Mouse (Mus musculus) adrenal gland, postnatal 25 days (tissue): ENCODE measurements at regions not wholly inside any gene's neighbourhood (a gene's known extent, or its start where the extent isn't known, plus 50 kb on each side); places are given as distances from the start of the nearest gene placed in this dataset.
"Not testable (repeated sequence)": the region's sequence is repeated elsewhere in the genome, so short reads cannot be mapped to it uniquely, and the experiment has no call there.

Source experiments
- DNase-seq: peaks from one replicate; pipeline ENCODE4 v3.0.0; 2021; ENCODE audit warnings: mixed read lengths

DNA sequence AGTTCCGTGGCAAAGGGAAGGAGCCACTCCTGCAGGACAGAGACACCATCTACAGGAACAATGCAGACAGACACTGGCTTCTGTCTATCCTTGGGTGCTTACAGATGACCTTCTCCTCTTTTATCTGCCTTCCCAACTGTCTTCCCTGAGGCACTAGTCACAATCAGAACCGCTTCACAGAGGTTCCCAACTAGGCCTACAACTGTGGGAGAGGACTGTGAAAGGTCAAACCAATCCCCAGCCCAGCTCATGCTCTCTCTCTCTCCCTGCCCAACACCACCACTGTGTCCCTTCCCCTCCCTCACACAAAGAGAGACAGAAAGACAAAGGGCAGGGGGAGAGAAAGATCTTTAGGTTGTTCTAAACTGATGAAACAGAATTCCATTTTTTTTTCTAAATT, 61.3 kb downstream of the Tmem17 start:
- no peak for DNase-seq

DNA sequence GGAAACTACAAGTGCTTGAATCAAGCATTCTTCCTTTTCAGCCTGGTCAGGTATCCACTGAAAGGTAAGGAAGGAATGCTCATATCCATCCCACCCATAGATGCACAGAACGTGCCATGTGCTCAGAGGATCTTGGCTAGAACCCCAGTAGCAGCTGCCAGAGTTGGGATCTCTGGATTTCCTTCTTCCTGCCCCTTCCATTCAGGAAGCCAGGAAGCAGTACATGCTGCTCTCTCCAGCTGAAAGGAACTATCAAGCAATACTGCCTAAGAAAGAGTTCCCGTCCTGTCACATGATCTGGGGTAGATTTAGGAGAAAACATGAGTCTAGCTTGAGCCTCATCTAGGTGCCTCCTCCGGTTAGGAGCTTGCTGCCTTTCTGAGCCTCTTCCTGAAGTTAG, 61.9 kb downstream of the Tmem17 start:
- no peak for DNase-seq

DNA sequence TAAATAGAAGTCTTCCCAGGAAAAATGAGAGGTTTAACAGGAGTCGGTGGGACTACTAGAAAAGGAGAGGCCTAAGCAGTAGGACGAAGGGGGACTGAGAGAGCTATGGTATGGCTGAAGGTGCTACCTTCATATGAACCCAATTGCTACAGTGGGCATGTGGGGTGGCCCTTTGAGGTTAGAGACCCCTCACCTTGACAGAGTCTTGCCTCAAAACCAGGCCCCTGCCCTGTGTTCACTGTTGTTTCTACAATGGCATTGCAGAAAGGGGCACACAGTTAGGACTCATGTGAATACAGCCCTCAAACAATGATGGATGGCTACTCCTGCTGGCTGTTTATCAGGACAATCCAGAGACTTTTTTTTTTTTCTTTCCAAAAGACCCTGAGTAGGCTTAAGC, 62.6 kb downstream of the Tmem17 start:
- no peak for DNase-seq

DNA sequence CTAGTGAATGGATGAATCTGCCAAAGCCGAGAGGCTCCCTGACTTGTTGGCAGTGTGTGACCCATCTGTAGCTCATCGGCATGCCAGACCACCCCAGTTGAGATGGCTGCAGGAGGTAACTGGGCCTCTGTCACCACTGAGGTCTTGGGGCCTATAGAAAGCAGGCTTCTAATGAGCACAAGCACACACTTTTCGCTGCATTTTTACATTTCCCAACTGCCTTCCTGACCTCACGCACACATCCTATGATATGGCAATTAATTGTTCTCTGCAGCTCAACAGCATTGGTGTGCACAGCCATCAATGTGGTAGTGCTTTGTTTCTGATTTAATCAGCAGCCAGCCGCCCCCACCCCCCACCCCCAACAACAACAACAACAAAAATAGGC, 72.2 kb downstream of the Tmem17 start:
- DNase-seq, result no peak

DNA sequence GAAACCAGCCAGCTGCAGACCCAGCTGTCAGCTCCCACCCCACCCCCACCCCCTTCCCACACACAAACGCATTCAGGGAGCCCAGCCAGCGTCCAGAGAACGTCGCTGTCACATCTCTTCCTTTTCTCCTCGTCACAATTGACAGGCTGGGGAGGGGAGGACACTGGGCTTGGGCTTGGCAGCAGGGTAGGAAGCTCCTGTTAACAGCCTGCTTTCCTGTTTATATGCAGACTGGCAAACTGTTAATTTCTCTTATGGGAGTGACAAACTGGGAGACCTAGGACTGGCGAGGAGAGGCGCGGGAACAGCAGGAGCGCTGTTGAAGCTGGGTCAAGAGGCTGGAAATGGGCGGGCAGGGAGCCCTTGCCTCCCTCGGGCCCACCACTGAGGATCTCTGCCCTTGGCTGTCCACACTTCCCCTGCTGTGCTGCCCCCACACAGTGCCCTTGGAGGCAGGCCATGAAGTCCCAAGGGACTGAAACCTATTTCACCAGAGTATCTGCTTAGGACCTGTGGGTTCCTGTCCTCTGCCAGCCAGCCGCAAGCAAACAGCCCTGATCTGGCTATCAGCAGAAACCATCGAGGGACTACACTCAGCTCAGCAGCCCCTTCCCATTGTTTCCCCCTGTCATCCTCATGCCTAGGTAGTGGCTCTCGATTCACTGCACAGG, 72.7 kb downstream of the Tmem17 start:
- peak; percentile 50 for DNase-seq

DNA sequence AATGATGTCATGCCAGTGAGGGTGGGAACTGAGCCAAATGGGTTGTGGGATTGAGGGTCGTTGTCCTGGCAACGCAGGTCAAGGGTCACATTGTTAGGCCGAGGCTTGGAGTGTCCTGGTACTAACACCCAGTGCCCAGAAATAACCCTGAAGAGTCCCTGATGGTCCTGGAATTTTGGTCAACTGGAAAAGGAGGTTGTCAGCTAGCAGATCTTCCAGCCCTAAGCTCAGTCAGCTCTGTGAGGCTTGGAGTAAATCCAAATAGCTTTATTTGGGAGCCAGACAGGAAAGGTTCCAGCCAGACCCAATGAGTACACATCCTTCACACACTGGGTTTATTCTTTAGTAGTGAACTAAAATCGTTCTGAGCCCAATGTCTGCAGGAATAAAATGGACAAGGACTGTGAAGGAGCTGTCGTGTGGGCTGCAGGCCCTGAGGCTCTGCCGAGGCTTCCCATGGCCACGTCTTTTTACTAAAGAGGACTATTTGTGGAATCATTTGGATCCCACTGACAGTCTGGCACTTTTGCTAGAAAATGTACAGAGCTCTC, 75.9 kb downstream of the Tmem17 start:
- DNase-seq, result no peak

DNA sequence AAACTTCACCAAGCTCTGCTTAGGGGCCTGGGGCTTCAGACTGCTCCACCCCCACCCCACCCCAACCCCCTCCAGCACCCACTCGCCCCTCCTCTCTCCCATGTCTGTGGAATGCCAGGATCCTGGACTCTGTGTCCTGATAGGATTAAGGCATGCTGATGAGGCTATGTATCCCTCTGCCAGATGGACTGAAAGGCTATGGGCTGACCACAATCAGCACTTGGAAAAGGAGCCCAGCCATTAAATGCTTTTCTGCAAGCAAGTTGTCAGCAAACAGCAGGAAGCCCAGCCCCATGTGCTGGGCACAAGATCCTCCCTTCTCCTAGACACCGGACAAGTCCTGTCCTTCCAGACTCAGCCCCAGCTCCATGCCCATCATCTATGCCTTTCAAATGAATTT, 76.7 kb downstream of the Tmem17 start:
- no peak for DNase-seq

DNA sequence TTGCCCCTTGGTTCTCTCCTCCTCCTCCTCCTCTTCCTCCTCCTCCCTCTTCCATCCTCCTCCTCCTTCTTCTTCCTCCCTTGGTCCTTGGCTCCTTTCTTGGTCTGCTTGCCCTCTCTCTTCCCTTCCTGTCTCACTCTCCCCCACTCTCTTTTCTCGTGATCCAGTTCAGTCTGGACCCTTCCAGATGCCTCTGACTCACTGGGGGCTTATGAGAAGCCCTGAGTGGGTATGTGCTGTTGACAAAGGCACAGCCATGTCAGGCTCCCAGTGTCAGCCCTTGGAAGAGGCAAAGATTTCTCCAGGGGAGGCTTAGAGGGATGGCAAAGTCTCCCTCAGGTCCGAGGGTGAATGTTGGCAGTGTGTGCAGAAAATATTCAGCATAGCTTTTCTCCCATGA, 78.0 kb downstream of the Tmem17 start:
- no peak for DNase-seq

DNA sequence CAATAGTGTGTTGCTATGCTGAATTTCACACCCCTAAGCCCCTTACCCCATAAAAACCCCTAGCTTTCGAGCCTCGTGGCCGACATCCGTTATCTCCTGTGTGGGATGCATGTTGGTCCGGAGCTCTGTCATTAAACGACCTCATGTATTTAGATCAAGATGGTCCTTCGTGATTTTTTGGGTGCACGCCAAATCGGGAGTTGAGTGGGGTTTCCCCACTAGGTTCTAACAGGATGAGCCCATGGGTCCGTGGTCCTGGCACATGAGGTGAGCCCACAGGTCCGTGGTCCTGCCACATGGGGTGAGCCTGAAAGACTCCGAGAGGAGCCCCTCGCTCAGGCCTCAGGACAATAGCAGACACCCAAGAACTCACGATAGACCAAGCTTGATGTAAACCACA, 79.2 kb downstream of the Tmem17 start:
- DNase-seq, result not testable (repeated sequence)

DNA sequence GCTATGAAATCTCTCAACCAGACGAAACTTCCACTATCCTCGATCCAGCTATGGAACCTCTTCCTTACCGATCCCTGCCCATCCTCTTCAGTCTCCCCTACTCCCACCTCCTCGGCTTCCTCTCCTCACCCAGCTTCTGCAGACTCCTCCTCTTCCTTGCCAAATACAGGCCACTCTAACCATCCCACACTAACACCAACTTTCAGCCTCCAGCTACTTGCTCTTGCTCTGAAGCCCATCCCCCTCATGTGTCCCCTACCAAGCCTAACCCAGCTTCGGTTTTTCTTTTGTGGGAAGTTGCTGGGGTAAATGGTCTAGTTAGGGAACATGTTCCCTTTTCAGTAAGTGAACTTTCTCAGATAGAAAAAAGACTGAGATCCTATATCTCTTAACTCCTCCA, 80.8 kb downstream of the Tmem17 start:
- DNase-seq, result no peak

DNA sequence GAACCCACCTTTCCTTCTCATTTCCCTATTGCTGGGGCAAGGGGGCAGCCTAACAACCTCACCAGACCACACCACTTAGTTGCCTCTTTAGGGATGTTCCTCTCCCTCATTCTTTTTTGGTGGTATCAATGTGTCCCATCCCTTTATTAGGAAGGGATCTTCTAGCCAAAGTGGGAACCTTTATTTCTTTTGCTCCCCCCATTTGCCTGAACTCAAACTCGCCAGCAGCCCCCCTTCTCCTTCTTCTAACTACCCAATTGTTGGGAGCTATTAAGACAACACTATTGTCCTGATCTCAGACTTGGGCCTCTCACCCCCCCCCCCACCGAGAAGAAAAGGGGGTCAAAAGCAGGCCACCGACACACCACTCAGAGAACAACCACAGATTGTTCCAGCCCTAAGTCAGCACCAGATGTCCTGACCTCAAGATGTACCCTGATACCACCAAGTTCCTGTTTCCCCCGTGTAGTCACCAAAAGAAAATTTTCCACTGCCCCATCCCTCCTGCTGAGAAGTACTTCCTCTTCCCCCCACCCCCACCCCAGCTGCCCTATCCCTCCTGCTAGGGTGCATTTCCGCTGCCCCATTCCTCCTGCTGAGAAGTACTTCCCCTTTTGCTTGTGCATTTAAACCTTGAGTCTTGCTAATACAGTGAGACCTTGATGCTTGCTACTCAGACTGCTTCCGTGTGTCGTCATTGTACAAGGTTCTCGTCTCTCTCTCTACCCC, 84.4 kb downstream of the Tmem17 start:
- no peak for DNase-seq

DNA sequence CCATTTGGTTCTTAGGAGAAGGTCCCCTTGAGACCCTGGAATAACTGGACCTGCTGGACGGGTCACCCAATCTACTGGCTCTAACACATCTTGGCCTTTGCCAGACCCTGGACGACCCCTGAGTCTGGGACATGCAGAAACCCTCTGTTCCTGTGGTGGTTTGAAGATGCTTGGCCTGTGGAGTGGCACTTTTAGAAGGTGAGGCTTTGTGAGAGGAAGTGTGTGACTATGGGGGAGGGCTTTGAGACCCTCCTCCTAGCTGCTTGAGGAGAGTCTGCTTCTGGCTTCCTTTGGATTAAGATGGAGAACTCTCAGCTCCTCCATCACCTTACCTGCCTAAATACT, 84.9 kb downstream of the Tmem17 start:
- DNase-seq, result no peak

DNA sequence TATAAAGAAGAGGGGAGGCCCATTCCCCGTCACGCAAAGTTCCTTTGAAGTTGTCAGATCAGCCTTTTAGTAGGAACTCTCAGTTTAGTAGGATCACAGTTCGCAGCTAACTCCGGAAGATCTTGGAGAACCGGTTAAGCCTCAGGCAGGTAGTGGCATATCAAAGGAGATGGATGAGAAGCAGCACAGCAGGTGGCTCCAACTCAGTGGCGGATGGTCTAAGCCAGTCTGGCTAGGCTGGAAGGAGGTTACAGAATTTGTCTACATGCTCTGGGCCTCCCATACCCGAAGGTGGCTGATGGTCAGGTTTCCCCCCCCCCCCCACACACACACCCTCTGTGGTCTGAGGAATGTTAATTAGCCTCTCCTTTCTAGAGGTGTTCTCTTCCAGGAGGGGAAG, 88.5 kb downstream of the Tmem17 start:
- no peak for DNase-seq

DNA sequence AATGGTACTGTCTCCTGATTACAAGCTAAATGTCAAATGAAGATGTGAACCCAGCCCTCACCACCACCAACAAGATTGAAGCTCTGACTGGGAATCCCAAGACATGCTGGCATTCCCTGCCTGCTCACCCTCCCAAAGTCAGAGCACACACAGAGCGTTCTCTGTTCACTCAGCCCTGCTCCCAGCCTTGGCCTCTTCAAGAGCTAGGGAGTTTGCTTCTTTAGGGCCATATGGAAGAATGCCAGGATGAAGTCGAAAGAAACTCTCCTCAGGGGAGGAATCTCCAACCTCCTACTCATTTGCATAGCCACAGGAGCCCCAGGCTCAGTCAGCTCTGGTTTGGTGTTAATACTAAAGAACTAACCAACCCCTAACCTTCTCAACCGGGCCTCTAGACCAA, 90.1 kb downstream of the Tmem17 start:
- no peak for DNase-seq

DNA sequence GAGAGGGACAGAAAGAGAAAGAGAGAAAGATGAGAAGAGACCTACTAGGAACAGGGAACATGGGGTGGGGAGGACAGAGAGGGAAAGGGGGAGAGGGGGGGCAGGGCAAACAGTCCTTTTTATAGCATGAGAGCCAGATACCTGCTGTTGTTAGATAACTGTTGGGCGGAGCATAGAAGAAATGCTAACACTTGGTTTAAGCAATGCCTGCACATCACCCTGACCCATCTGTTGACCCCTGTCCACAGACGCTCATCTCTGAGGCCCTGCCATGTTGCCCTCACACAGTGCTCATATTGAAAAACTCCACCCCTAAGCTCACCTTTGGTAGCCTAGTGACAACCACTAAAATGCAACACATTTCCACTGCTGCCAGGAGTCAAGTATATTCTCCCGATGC, 90.7 kb downstream of the Tmem17 start:
- DNase-seq, result no peak

DNA sequence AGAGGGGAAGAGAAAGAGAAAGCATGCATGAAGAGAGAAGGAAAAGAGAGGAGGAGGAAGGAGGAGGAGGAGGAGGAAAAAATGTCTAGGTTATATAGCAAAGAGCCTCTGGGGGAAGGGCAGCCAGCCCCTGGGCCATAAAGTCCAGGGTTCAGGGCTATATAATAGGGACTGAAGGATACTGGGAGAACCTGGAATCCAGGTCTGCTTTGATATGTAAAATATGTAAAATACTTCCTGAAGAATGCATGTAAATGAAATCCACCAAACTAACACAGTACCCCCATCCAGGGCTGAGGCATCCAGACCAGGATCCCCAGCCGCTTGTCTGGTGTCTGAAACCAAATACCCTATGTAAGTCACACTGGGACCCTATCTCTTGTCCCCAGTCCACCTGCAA, 91.5 kb downstream of the Tmem17 start:
- DNase-seq, result no peak

DNA sequence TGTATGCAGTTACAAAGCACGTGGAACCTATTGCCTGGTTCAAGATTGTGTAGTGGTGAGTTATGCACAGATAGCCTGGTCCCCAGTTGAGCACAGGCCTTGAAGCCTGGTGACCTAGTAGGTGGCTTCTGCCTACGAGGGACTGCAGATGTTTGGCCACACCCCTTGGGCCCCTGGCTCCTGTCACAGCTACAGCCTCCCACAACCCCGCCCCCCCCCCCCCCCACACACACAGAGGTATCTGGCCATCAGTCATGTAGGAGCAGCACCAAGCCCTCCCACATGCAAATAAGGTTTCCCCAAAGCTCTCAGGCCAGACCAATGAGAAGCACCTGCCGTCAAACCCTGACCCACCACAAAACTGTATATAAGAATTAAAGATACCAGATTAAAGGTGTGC, 94.5 kb downstream of the Tmem17 start:
- no peak for DNase-seq

DNA sequence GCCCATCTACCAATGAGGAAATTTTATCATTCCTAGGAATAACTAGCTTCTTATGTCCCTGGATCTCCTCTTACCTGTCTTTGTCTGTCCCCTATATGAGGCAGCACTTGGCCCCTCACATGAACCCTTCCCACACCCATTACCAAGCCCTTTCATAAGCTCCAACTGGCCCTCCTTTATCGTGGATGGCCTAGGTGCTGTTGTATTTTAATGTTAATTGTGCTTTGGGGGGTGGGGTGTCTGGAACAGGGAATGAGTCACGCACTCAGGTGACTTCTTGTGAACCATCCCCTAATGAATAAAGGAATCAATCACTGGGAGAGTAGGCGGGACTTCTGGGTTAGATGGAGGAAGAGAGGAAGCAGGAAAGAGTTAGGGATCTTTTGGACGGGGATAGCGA, 95.8 kb downstream of the Tmem17 start:
- DNase-seq, result no peak

DNA sequence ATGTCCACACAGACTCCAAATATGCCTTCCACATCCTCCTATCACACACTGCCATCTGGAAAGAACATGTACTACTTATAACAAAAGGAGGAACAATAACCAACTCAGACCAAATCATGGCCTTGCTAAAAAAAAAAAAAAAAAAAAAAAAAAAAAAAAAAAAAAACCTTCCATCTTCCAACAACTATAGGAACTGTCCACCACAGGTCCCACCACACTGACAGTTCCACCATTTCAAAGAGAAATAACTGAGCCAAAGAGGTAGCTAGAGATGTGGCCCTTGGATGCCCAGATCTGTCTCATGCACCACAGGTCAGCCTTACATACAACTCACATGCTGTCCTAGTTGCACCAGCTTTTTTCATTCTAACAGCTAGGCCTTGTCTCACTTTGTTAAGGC, 97.1 kb downstream of the Tmem17 start:
- DNase-seq, result no peak

DNA sequence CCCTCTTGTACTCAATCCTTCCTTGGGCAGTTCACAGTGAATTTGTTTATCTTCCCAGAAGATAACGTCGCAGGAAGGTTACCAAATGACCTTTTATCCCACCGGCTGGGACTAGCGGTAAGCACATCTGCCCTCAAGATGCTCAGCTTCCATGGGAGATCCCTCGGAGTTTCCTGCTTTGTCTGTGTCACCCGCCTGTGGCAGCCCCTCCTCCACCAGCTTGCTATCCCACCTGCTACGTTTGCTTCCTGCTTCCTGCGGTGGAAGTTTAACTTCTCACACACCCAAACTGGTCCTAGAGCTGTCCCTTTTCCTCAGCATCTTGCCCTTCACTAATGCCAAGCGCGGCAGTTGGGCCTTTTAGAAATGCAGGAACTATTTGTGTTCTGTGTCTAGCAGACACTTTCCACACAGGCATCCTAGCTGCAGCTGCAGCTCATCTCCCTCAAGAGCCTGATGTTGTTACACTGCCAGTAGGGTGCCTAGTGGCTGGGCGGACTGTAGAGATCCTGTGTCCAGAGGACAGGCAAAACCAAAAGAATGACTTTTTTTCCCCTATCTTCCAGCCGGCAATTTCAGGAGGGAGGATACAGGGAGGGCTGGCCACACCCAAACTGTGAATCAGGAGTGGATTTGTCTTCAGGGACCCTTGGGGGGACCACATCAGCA, 98.7 kb downstream of the Tmem17 start:
- no peak for DNase-seq

DNA sequence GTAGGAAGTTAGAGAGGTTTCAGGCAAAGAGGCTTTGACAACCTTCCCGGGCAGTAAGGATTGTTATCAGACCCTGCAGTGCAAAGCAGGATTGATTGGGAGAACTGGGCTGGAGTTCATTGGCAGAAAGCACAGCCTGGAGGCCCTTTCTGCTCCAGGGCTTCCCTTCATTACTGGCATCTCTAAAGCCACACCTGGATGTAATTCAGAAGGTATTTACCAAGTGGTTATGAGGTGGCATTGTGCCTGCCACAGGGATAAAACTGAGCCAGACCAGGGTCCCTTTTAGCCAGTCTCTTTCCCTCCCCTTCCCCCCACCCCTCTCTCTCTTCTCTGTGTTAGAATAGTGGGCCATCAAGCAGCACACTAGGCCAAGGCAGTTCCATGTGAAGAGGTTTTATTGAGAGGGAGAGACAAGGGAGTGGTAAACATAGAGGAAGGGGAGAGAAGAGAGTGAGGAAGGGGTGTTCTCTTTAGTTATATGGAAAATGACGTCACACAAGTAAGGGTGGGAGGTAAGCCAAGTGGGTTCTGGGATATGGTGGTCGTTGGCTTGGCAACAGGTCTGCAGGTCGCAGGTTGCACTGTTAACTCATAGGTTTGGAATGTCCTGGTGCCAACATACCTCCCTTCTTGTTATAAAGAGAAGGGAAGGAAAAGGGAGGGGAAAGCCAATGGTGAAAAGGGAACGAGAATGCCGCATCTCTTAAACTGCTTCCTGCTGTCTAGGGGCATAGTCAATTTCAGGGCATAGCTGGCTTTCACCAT, 99.4 kb downstream of the Tmem17 start:
- no peak for DNase-seq

DNA sequence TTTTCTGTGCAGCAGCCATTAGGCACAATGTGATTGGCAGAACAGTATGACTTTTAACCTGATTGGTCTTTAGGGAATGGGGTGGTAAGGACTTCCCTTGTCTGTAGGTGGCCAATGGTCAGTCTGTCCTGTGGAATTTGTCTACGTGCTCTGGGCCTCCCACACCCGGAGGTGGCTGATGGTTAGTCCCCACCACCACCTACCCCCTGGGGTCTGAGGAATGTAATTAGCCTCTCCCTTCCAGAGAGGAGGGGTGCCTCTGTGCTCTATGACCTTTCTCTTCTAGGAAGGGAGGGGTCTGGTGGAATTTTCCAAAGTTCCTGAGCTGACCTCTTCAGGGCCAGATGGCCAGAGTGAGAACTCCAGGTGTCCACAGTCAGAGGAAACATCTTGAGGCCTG, 101.6 kb downstream of the Tmem17 start:
- DNase-seq, result no peak
